ENCODE assay signal across 8 mouse cellular contexts in the genomic region with DNA sequence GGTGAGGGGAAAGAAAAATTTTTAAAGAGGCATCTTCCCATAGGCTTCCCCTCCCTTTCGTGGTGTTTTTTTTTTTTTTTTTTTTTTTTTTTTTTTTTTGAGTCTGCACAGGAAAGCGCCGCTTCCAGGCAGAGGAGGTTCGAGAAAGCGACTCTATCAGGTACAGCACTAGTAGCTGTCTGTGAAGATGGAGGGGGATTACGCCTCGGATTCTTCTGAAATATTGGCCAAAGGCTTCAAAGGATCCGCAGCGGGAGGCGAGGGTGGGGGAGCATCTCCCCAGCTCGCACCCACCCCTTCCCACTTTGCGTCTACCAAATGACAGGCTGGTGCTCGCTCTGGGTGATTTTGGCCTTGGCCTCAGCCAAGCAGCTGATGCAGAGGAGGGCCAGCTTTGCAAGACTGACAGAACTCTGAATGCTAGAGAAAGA.
DNase-seq lines count a peak whose midpoint lies in the region; ATAC-seq and TF ChIP-seq lines count a peak whose summit lies in the region.

No protein-coding gene starts in this region.

- ATAC-seq in megakaryocyte, adult 5-6 weeks (ENCODE audit: poor library complexity, severe bottlenecking), result no peak

- in situ Hi-C loops in ES-E14 (cut with MboI; ENCODE audit: low sequenced_read_pairs in 2 of 2, unreplicated experiment in 2 of 2), result no loop called here

- intact Hi-C loops in heart, postnatal 36 days (cut with DNase I), result loop anchor here (2.0 to 5.0 kb wide), 3 partner anchors 106 to 312 kb away; no protein-coding TSS in a partner anchor
- intact Hi-C loops in left cerebral cortex, adult 2 months (cut with DNase I), result loop anchor here (1.0 to 2.0 kb wide), 4 partner anchors 30 to 204 kb away; no protein-coding TSS in a partner anchor

- no peak overlapping the region for H3K9ac ChIP-seq in ES-E14 (ENCODE audit: insufficient read depth, low read depth, low read length, poor library complexity, severe bottlenecking)

- H3K27ac ChIP-seq in ES-E14 (ENCODE audit: insufficient read depth, low read depth, low read length, poor library complexity, severe bottlenecking), result no peak overlapping the region
- H3K27ac ChIP-seq in left cerebral cortex, adult 2 months, result peak overlapping the region; percentile 95

- no peaks in the 10 kb centered on the region for H3K36me3 ChIP-seq in ES-E14 (ENCODE audit: control insufficient read depth, insufficient read depth, low read length, poor library complexity, severe bottlenecking)

- DNase-seq in ES-E14 (ENCODE audit: low read depth, low spot score), result no peak
- peak; percentile 18 to 23 for DNase-seq in cerebellum, adult 18-20 months
- peak; percentile 79 for DNase-seq in forelimb bud, embryonic 11.5 days (ENCODE audit: low read depth, low spot score)
- DNase-seq in heart, postnatal 36 days, result peak; percentile 55 to 67
- DNase-seq in left cerebral cortex, adult 2 months (ENCODE audit: extremely low spot score in 1 of 2, low spot score in 2 of 2), result peak; percentile 77 to 80
- DNase-seq in lung, postnatal 36 days, result peak; percentile 33
- DNase-seq in right cerebral cortex, postnatal 4 days, result peak; percentile 73

- no peak for TF ChIP-seq CTCF in left cerebral cortex, adult 2 months (IDR thresholded peaks at IDR 0.05)

- H3K4me1 ChIP-seq in ES-E14 (ENCODE audit: control insufficient read depth in 2 of 2, insufficient read depth in 2 of 2, low read length in 2 of 2, poor library complexity in 1 of 2), result peaks cover 0 to 9% of the 10 kb centered on the region in 2 experiments; a peak in 2 of 4 replicates

- H3K4me3 ChIP-seq in ES-E14 (ENCODE audit: insufficient read depth in 1 of 2, low read depth in 1 of 2, low read length in 2 of 2, poor library complexity in 1 of 2, severe bottlenecking in 1 of 2), result peak overlapping the region in 1 of 2 experiments; percentile 19; a peak in 2 of 4 replicates
- peak overlapping the region; percentile 74 for H3K4me3 ChIP-seq in left cerebral cortex, adult 2 months

- no peaks in the 10 kb centered on the region for H3K9me3 ChIP-seq in ES-E14 (ENCODE audit: control insufficient read depth, insufficient read depth, low read depth, low read length)

TF ChIP-seq in ES-E14, 5 proteins besides CTCF, POLR2A, EP300 and RAD21:
- TF ChIP-seq HCFC1 (IDR thresholded peaks at IDR 0.05; ENCODE audit: borderline replicate concordance, insufficient read depth, low read length), result no peak
- TF ChIP-seq ZNF384 (IDR thresholded peaks at IDR 0.05; ENCODE audit: low read depth, low read length), result peak; percentile 92
